Mouse (Mus musculus) spleen, postnatal 4 days (tissue): Measurements from ENCODE around the gene Rap1gds1.

Source experiments
- DNase-seq, 2 experiments: peaks; one replicate each; pipeline ENCODE4 v3.0.0; 2022; ENCODE audit warnings: low spot score in 2 of 2

The Rap1gds1 gene

GRCm38 (mm10) chr3:138880999-138881724, 193.8 kb downstream of the Rap1gds1 start:
- DNase-seq, result no peak

DNA sequence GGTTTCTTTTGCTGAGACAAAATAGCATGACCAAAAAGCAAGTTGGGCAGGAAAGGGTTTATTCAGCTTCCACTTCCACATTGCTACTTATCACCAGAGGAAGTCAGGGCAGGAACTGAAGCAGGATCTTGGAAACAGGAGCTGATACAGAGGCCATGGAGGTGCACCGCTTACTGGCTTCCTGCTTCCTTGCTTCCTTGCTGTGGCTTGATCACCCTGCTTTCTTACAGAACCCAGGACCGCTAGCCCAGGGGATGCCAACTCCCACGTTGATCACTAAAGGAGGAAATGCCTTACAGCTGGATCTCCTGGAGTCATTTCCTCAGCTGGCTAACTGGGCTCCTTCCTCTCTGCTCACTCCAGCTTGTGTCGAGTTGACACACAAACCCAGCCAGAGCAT, 197.3 kb downstream of the Rap1gds1 start:
- no peak for DNase-seq

GRCm38 (mm10) chr3:138876931-138877361, 198.1 kb downstream of the Rap1gds1 start:
- DNase-seq, result no peak

DNA sequence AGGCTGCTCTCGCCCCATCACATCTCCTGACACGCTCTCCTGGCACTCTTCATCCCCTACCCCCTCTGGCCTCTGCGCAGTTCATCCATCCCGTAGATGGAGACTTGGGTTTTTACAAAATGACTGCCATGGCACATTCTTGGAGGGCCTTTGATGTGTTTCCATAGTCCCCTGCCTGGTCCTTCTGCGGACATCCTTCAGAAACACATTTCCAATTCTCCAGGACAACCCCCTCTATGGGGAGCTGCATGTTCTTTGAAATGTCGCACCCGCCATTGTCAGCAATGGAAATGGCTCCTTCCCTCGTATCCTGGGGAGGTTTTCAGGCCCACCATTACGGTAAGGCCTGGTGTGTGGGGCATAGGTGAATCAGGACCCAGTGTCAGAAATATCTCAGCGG, 198.6 kb downstream of the Rap1gds1 start:
- no peak for DNase-seq

GRCm38 (mm10) chr3:138875936-138876335, 199.1 kb downstream of the Rap1gds1 start:
- no peak for DNase-seq
